Mouse (Mus musculus): ENCODE measurements around the gene Foxl2.

GRCm38 (mm10) chr9:98994103-98994502, 39.0 kb downstream of the Foxl2 start:
- TF ChIP-seq POLR2A (IDR thresholded peaks at IDR 0.05; ENCODE audit: control insufficient read depth, extremely low read depth, insufficient read depth, low read length, poor library complexity), result no peak
- no peak for TF ChIP-seq CTCF (IDR thresholded peaks at IDR 0.05; ENCODE audit: borderline replicate concordance, control insufficient read depth, extremely low read depth, insufficient read depth, low read length, poor library complexity)

All from thymus, adult 2 months (tissue).